Mouse (Mus musculus) colon, adult 2 months (tissue): ENCODE results near the gene Ireb2. TPM values are rescaled to one million over a fixed set of nuclear protein-coding genes. Genes with fewer than 3 reads are reported as not detected.

Source experiments
- polyA plus RNA-seq: library from polyadenylated mRNA; depleted of rRNA; stranded (reverse); fragments of >200 nt; gene quantifications from 2 replicates; pipeline ENCODE4 v1.2.3, GENCODE M21; 2012; rRNA removed

Ireb2 gene
- polyA plus RNA-seq = 2.8 and 3.4 TPM in 2 replicates

GRCm38 (mm10) chr9:54863363-54864281, at the start of gene Ireb2:
Ireb2 (plus strand) TSS chr9:54863789.

GRCm38 (mm10) chr9:54917010-54917677, 53.6 kb downstream of the Ireb2 start, which contains the start of gene Hykk:
Hykk (plus strand) TSS chr9:54917283.

GRCm38 (mm10) chr9:54950575-54951321, 87.2 kb downstream of the Ireb2 start, which contains the start of the genes Psma4 and AY074887:
Psma4 (plus strand) TSS chr9:54950790.
AY074887 (minus strand) TSS chr9:54950998.

Other genes with a start within 250 kb of the Ireb2 start
- gene Acsbg1, start 201.9 kb upstream of the Ireb2 start, polyA plus RNA-seq = 0.85 and 1.3 TPM in 2 replicates
- 4.5 and 5.5 TPM in 2 replicates for gene Dnaja4, start 164.9 kb upstream of the Ireb2 start, polyA plus RNA-seq
- 17.2 and 18.9 TPM in 2 replicates for gene Wdr61, start 129.3 kb upstream of the Ireb2 start, polyA plus RNA-seq
- 2.3 and 12.1 TPM in 2 replicates for gene Crabp1, start 99.0 kb upstream of the Ireb2 start, polyA plus RNA-seq
- 0.86 and 1.4 TPM in 2 replicates for gene Hykk, start 53.5 kb downstream of the Ireb2 start, polyA plus RNA-seq
- gene Psma4, start 87.0 kb downstream of the Ireb2 start, polyA plus RNA-seq = 22.8 and 25.9 TPM in 2 replicates
- gene AY074887, start 87.2 kb downstream of the Ireb2 start, polyA plus RNA-seq = not detected in 2 replicates
- 0.19 TPM in 1 of 2 replicates, not detected in the other for gene Chrna5, start 117.1 kb downstream of the Ireb2 start, polyA plus RNA-seq
- gene Chrna3, start 162.8 kb downstream of the Ireb2 start, polyA plus RNA-seq = 3.4 and 4.3 TPM in 2 replicates
- gene Chrnb4, start 185.0 kb downstream of the Ireb2 start, polyA plus RNA-seq = 5.7 and 9.4 TPM in 2 replicates